Mouse (Mus musculus) liver, adult 2 months (tissue): ENCODE measurements at regions not wholly inside any gene's neighbourhood (a gene's known extent, or its start where the extent isn't known, plus 50 kb on each side); places are given as distances from the start of the nearest gene placed in this dataset.

Experiments
- DNase-seq: peaks from one replicate; pipeline ENCODE4 v3.0.0-alpha.2; 2011; ENCODE audit warnings: low read depth, low spot score; ENCODE audit errors: extremely low read depth
- H3K27ac ChIP-seq: fragments of 200-500 bp; replicated peaks from 2 replicates; pipeline ENCODE4 v1.5.1; 2012; ENCODE audit warnings: low read depth, mild to moderate bottlenecking, control low read depth, inconsistent platforms, low read length; ENCODE audit not compliant: insufficient read depth
- H3K27me3 ChIP-seq: fragments of 200-500 bp; 2 replicates; pipeline ENCODE4 v1.6.1; 2012; ENCODE audit warnings: mild to moderate bottlenecking, moderate library complexity, low read length, inconsistent platforms; ENCODE audit not compliant: control insufficient read depth, insufficient read depth
- H3K36me3 ChIP-seq: fragments of 200-500 bp; 2 replicates; pipeline ENCODE4 v1.6.1; 2012; ENCODE audit warnings: low read length, inconsistent platforms; ENCODE audit not compliant: control insufficient read depth, insufficient read depth
- H3K4me1 ChIP-seq: fragments of 200-500 bp; 2 replicates; pipeline ENCODE4 v1.6.1; 2011; ENCODE audit warnings: low read length; ENCODE audit not compliant: control insufficient read depth, insufficient read depth
- H3K4me3 ChIP-seq: fragments of 200-500 bp; 2 replicates; pipeline ENCODE4 v1.5.1; 2011; ENCODE audit warnings: low read depth, mild to moderate bottlenecking, control low read depth, low read length, moderate library complexity; ENCODE audit not compliant: insufficient read depth
- H3K79me2 ChIP-seq: fragments of 200-500 bp; 2 replicates; pipeline ENCODE4 v1.6.1; 2012; ENCODE audit warnings: inconsistent platforms, mild to moderate bottlenecking, low read length, moderate library complexity; ENCODE audit not compliant: control insufficient read depth, insufficient read depth
- H3K9ac ChIP-seq: fragments of 200-500 bp; 2 replicates; pipeline ENCODE4 v1.6.1; 2012; ENCODE audit warnings: low read depth, mild to moderate bottlenecking, control low read depth, inconsistent platforms, low read length
- CTCF ChIP-seq: fragments of 200-500 bp; IDR thresholded peaks from 2 replicates; pipeline ENCODE4 v1.5.1; 2011; ENCODE audit warnings: low read depth, low read length, control low read depth
- POLR2A ChIP-seq: fragments of 200-500 bp; IDR thresholded peaks from 2 replicates; pipeline ENCODE4 v1.6.1; 2011; ENCODE audit warnings: low read length, control low read depth; ENCODE audit not compliant: insufficient read depth; ENCODE audit errors: extremely low read depth
- WGBS: fragments of 180-500 bp; shearing (Covaris S2); methylation state at CpG from one replicate; pipeline ENCODE4 v1.1.7; 2018; 5-methylcytosine and 5-hydroxymethylcytosine counted together

- no peak for DNase-seq
- no peaks in the 10 kb centered on the region for H3K36me3 ChIP-seq
- no peaks in the 10 kb centered on the region for H3K27me3 ChIP-seq
- H3K27ac ChIP-seq: no peak overlapping the region
- H3K79me2 ChIP-seq: no peaks in the 10 kb centered on the region
- H3K9ac ChIP-seq: no peak overlapping the region
- WGBS: 80% methylated on average over 10 of the region's 10 CpGs
- no peak for TF ChIP-seq CTCF
- no peak for TF ChIP-seq POLR2A
- no peak overlapping the region for H3K4me3 ChIP-seq
- no peaks in the 10 kb centered on the region for H3K4me1 ChIP-seq
These were observed 435.1 kb downstream of the Rps24 start for GRCm38 (mm10) chr14:24922006-24922405.

GRCm38 (mm10) chr14:24924561-24924960 lies 437.6 kb downstream of the Rps24 start:
- peaks cover 2% of the 10 kb centered on the region; the same call in 1 of the 2 replicates for H3K27me3 ChIP-seq
- H3K4me1 ChIP-seq: no peaks in the 10 kb centered on the region
- no peak overlapping the region for H3K9ac ChIP-seq
- 86% methylated on average over 3 of the region's 3 CpGs for WGBS
- TF ChIP-seq CTCF (no peak), POLR2A (no peak)
- no peak for DNase-seq
- H3K79me2 ChIP-seq: no peaks in the 10 kb centered on the region
- no peak overlapping the region for H3K4me3 ChIP-seq
- H3K27ac ChIP-seq: no peak overlapping the region
- no peaks in the 10 kb centered on the region for H3K36me3 ChIP-seq

GRCm38 (mm10) chr14:24926086-24927048 lies 439.4 kb downstream of the Rps24 start:
- Histone ChIP-seq H3K36me3 (no peaks in the 10 kb centered on the region), H3K79me2 (no peaks in the 10 kb centered on the region), H3K4me3 (no peak overlapping the region), H3K9ac (no peak overlapping the region), H3K4me1 (no peaks in the 10 kb centered on the region), H3K27ac (no peak overlapping the region), H3K27me3 (peaks cover 2% of the 10 kb centered on the region; the same call in 1 of the 2 replicates)
- TF ChIP-seq CTCF: no peak
- TF ChIP-seq POLR2A: no peak
- 80% methylated on average over 11 of the region's 11 CpGs for WGBS
- DNase-seq: no peak

- Histone ChIP-seq H3K27ac (no peak overlapping the region), H3K27me3 (peaks cover 2% of the 10 kb centered on the region; the same call in 1 of the 2 replicates), H3K36me3 (no peaks in the 10 kb centered on the region), H3K9ac (no peak overlapping the region), H3K4me1 (no peaks in the 10 kb centered on the region), H3K79me2 (no peaks in the 10 kb centered on the region), H3K4me3 (no peak overlapping the region)
- 79% methylated on average over 3 of the region's 3 CpGs for WGBS
- TF ChIP-seq CTCF (no peak), POLR2A (no peak)
- no peak for DNase-seq
These were observed 441.8 kb downstream of the Rps24 start for GRCm38 (mm10) chr14:24928726-24929125.

DNA sequence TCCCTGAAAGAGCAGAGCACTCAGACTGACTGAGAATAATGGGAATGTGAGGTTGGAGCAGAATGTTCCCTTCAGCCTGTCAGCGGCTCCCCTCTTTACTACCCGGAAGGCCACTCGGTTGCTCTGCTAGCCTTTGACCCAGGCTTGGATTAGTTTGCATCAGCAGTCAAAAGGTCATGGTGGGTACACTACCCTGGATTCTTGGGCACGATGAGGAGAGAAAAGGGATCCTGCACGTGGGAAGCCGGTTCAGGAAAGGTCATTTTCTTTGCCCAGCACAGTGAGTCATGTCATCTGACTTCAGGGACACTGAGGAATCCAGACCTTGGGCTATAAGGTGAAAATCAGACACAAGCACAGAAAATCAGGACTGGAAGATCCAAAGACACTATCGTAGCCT lies 443.3 kb downstream of the Rps24 start:
- H3K36me3 ChIP-seq: no peaks in the 10 kb centered on the region
- H3K27me3 ChIP-seq: peaks cover 2% of the 10 kb centered on the region; the same call in 1 of the 2 replicates
- peak; percentile 11 for DNase-seq
- TF ChIP-seq CTCF: no peak
- TF ChIP-seq POLR2A: no peak
- no peak overlapping the region for H3K9ac ChIP-seq
- H3K27ac ChIP-seq: no peak overlapping the region
- WGBS: 26% methylated on average over 7 of the region's 7 CpGs
- no peaks in the 10 kb centered on the region for H3K79me2 ChIP-seq
- H3K4me3 ChIP-seq: no peak overlapping the region
- H3K4me1 ChIP-seq: no peaks in the 10 kb centered on the region

DNA sequence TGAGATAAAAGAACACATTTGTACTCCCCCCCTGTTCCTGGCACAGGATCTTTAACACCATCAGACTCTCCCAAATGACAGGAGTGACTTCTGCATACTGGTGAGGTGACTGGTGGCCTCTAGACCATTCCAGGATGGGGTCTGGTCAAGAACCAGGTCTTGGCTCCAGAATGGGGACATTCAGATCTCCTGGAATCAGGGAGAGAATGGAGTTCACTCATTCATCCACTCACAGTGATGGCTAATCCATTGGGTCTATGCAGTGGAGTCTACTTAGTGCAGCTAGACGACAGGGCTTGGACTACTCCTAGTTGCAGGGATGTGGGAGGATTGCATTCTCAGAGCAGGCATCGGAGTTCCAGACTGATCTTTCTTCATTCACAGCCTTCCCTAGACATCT lies 451.0 kb downstream of the Rps24 start:
- TF ChIP-seq CTCF (no peak), POLR2A (no peak)
- no peak overlapping the region for H3K27ac ChIP-seq

More for the DNA sequence above, 451.0 kb downstream of the Rps24 start:
- DNase-seq: no peak
- Histone ChIP-seq H3K79me2 (no peaks in the 10 kb centered on the region), H3K36me3 (no peaks in the 10 kb centered on the region), H3K9ac (no peak overlapping the region), H3K4me1 (no peaks in the 10 kb centered on the region), H3K4me3 (no peak overlapping the region), H3K27me3 (no peaks in the 10 kb centered on the region)
- 89% methylated on average over 2 of the region's 2 CpGs for WGBS
